ENCODE assay signal across 8 mouse cellular contexts in the genomic region with DNA sequence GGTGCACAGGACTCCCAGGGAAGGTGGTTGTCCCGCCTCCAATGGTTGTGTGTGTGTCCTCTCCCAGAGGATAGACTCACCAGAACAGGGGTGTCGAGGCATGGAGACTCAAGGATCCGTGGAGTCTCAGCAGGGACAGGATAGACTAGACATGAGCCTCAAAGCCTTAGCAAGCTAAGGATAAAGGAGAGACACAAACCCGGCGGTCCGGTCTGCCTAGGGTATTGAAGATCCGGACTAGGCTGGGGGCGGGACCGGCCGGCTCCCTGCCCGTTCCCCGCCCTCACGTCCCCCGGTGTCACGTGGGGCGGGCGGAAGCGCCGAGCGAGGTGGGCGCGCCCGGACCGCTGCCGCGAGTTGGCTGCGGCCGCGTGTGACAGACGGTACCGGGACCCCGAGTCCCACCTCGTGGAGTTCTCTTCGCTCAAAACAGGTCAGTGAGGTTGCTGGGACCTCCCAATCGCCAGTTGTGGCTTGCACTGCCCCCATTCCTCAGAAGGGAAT. TPM values are rescaled to one million over a fixed set of nuclear protein-coding genes. Genes with fewer than 3 reads are reported as not detected.
DNase-seq lines count a peak whose midpoint lies in the region; ATAC-seq and TF ChIP-seq lines count a peak whose summit lies in the region.

A gene (plus strand): TSS at position 301 of the 504 bp plus-strand sequence.

- H3K9me3 ChIP-seq in ES-E14 (ENCODE audit: control insufficient read depth, insufficient read depth, low read depth, low read length): no peaks in the 10 kb centered on the region
- H3K9me3 ChIP-seq in forebrain, embryonic 13.5 days (replicated peaks): no peaks in the 10 kb centered on the region
- no peaks in the 10 kb centered on the region for H3K9me3 ChIP-seq in lung, postnatal 0 days (ENCODE audit: low read length)

- peaks cover 5 to 32% of the 10 kb centered on the region in 2 experiments; a peak in 3 of 4 replicates for H3K4me1 ChIP-seq in ES-E14 (ENCODE audit: control insufficient read depth in 2 of 2, insufficient read depth in 2 of 2, low read length in 2 of 2, poor library complexity in 1 of 2)
- H3K4me1 ChIP-seq in forebrain, embryonic 13.5 days: peaks cover 14% of the 10 kb centered on the region
- H3K4me1 ChIP-seq in lung, postnatal 0 days (ENCODE audit: insufficient read depth, low read depth, low read length): peaks cover 4% of the 10 kb centered on the region; the same call in 1 of the 2 replicates

- peak within 1 kb of the TSS; percentile 71 for H3K9ac ChIP-seq in ES-E14 (ENCODE audit: insufficient read depth, low read depth, low read length, poor library complexity, severe bottlenecking)
- H3K9ac ChIP-seq in forebrain, embryonic 13.5 days: peak within 1 kb of the TSS; percentile 62
- peak within 1 kb of the TSS; percentile 43; the same call in 1 of the 2 replicates for H3K9ac ChIP-seq in lung, postnatal 0 days (replicated peaks; ENCODE audit: low read depth)

- TF ChIP-seq EP300 in lung, postnatal 0 days (IDR thresholded peaks at IDR 0.05): no peak

- intact Hi-C loops in heart, postnatal 36 days (cut with DNase I): no loop called here

- DNase-seq in ES-E14 (ENCODE audit: low read depth, low spot score): peak; percentile 36
- DNase-seq in adrenal gland, postnatal 14 days: peak; percentile 78
- DNase-seq in heart, postnatal 36 days: peak; percentile 71 to 73
- DNase-seq in layer of hippocampus, adult 2 months (ENCODE audit: low spot score in 2 of 2): no peak
- peak; percentile 87 for DNase-seq in lung, postnatal 0 days (ENCODE audit: low spot score)
- peak; percentile 36 for DNase-seq in ovary, postnatal 14 days (ENCODE audit: low spot score)
- DNase-seq in cerebellum, adult 9-11 months: no peak

- H3K4me2 ChIP-seq in forebrain, embryonic 13.5 days: peak within 1 kb of the TSS; percentile 95
- H3K4me2 ChIP-seq in lung, postnatal 0 days (replicated peaks; ENCODE audit: low read depth, low read length): peak within 1 kb of the TSS; percentile 98

- peak within 1 kb of the TSS; percentile 72 to 85 for H3K4me3 ChIP-seq in ES-E14 (ENCODE audit: insufficient read depth in 1 of 2, low read depth in 1 of 2, low read length in 2 of 2, poor library complexity in 1 of 2, severe bottlenecking in 1 of 2)
- peak within 1 kb of the TSS; percentile 54 for H3K4me3 ChIP-seq in forebrain, embryonic 13.5 days
- H3K4me3 ChIP-seq in layer of hippocampus, adult 2 months: peak within 1 kb of the TSS; percentile 57
- peak within 1 kb of the TSS; percentile 46 for H3K4me3 ChIP-seq in lung, postnatal 0 days (ENCODE audit: low read depth, low read length)

- peak; percentile 85 for ATAC-seq in forebrain, embryonic 13.5 days
- peak; percentile 87 for ATAC-seq in lung, postnatal 0 days

- in situ Hi-C loops in ES-E14 (cut with MboI; ENCODE audit: low sequenced_read_pairs in 2 of 2, unreplicated experiment in 2 of 2): no loop called here

- TF ChIP-seq CTCF in layer of hippocampus, adult 2 months (conservative IDR thresholded peaks at IDR 0.05): no peak
- no peak for TF ChIP-seq CTCF in lung, postnatal 0 days (IDR thresholded peaks at IDR 0.05)

- H3K27ac ChIP-seq in ES-E14 (ENCODE audit: insufficient read depth, low read depth, low read length, poor library complexity, severe bottlenecking): no peak within 1 kb of the TSS
- H3K27ac ChIP-seq in forebrain, embryonic 13.5 days: no peak within 1 kb of the TSS
- peak within 1 kb of the TSS; percentile 82 for H3K27ac ChIP-seq in layer of hippocampus, adult 2 months
- H3K27ac ChIP-seq in lung, postnatal 0 days (ENCODE audit: low read length): no peak within 1 kb of the TSS

- H3K36me3 ChIP-seq in ES-E14 (ENCODE audit: control insufficient read depth, insufficient read depth, low read length, poor library complexity, severe bottlenecking): peaks cover 1% of the 10 kb centered on the region; the same call in 1 of the 2 replicates
- no peaks in the 10 kb centered on the region for H3K36me3 ChIP-seq in forebrain, embryonic 13.5 days (ENCODE audit: poor library complexity, severe bottlenecking)
- H3K36me3 ChIP-seq in lung, postnatal 0 days (ENCODE audit: insufficient read depth, low read length): no peaks in the 10 kb centered on the region

- under 1% methylated on average over 31 of the region's 35 CpGs for WGBS in forebrain, embryonic 13.5 days
- WGBS in lung, postnatal 0 days: 1% methylated on average over 35 of the region's 35 CpGs

- peaks cover 24% of the 10 kb centered on the region for H3K27me3 ChIP-seq in forebrain, embryonic 13.5 days
- no peaks in the 10 kb centered on the region for H3K27me3 ChIP-seq in lung, postnatal 0 days (replicated peaks; ENCODE audit: insufficient read depth, low read length)

TF ChIP-seq in ES-E14, 5 proteins besides CTCF, POLR2A, EP300 and RAD21:
- TF ChIP-seq ZNF384 (IDR thresholded peaks at IDR 0.05; ENCODE audit: low read depth, low read length) (no peak), HCFC1 (IDR thresholded peaks at IDR 0.05; ENCODE audit: borderline replicate concordance, insufficient read depth, low read length) (no peak), ZC3H11A (IDR thresholded peaks at IDR 0.05; ENCODE audit: borderline replicate concordance, low read depth, low read length) (no peak), CHD2 (IDR thresholded peaks at IDR 0.05; ENCODE audit: low read depth, low read length) (no peak), MAFK (IDR thresholded peaks at IDR 0.05; ENCODE audit: insufficient read depth, low read depth, low read length) (no peak)
TF ChIP-seq in ES-E14: peak in this region for 0.

RNA-seq across cellular contexts. Expression of the gene that starts here (rescaled TPM):
- 32.1 and 32.2 TPM in 2 replicates for total RNA-seq in ES-E14 (2012; rRNA removed)
- 39.7 and 55.7 TPM in 2 replicates for total RNA-seq in adrenal gland, postnatal 14 days (2021)
- 4.8 and 6.0 TPM in 2 replicates for polyA plus RNA-seq in forebrain, embryonic 13.5 days (2015; fragmentation: Nextera tagmentation; extraction: Ambion mirVana)
- 10 to 100 TPM; 28.7 to 33.9 TPM for total RNA-seq in heart, postnatal 36 days (2021)
- 10 to 100 TPM; 19.2 to 20.0 TPM for total RNA-seq in layer of hippocampus, adult 2 months (2021)
- polyA plus RNA-seq in lung, postnatal 0 days (2015; fragmentation: Nextera tagmentation; extraction: Ambion mirVana): 105 and 110 TPM in 2 replicates

Comparison
In these comparisons a context has a peak if more than half of its experiments do, and no peak if none do; other contexts are left out.
1. RNA of the gene that starts here (polyA plus RNA-seq): 105 to 110 TPM in lung, postnatal 0 days; 4.8 to 6.0 TPM in forebrain, embryonic 13.5 days; every median in the first group is over 10 times any median in the second.
2. DNase-seq: peak in ES-E14 (single experiment), adrenal gland, postnatal 14 days (single experiment), heart, postnatal 36 days (2 of 2), lung, postnatal 0 days (single experiment) and ovary, postnatal 14 days (single experiment); none in layer of hippocampus, adult 2 months (0 of 2) and cerebellum, adult 9-11 months (single experiment).
3. Peak in every context shown above with its lines, with median percentiles within 50 percentile points of each other: H3K4me3 ChIP-seq and H3K9ac ChIP-seq.